In genomic region chr1:91436380-91437082, GRCm38 (mm10) we compare ENCODE assay signal across 8 mouse cellular contexts. TPM values are rescaled to one million over a fixed set of nuclear protein-coding genes. Genes with fewer than 3 reads are reported as not detected.
DNase-seq lines count a peak whose midpoint lies in the region; ATAC-seq lines count a peak whose summit lies in the region.

No protein-coding gene starts in this region.

- no peak overlapping the region for H3K9ac ChIP-seq in embryonic facial prominence, embryonic 12.5 days
- no peak overlapping the region for H3K9ac ChIP-seq in kidney, embryonic 16.5 days (replicated peaks; ENCODE audit: low read length)

- 71% methylated on average over 6 of the region's 6 CpGs for WGBS in embryonic facial prominence, embryonic 12.5 days
- 87% methylated on average over 6 of the region's 6 CpGs for WGBS in embryonic facial prominence, embryonic 10.5 days
- WGBS in kidney, embryonic 16.5 days: 59% methylated on average over 6 of the region's 6 CpGs

- H3K4me3 ChIP-seq in embryonic facial prominence, embryonic 12.5 days: no peak overlapping the region
- H3K4me3 ChIP-seq in embryonic facial prominence, embryonic 10.5 days: no peak overlapping the region
- no peak overlapping the region for H3K4me3 ChIP-seq in kidney, embryonic 16.5 days (ENCODE audit: low read length)

- no peak for ATAC-seq in embryonic facial prominence, embryonic 12.5 days (ENCODE audit: insufficient number of reproducible peaks, insufficient read depth, low FRiP score, low TSS enrichment)
- peak; percentile 80 for ATAC-seq in kidney, embryonic 16.5 days (ENCODE audit: low FRiP score, low TSS enrichment)
- ATAC-seq in megakaryocyte progenitor cell, adult 5-6 weeks (replicated peaks; ENCODE audit: poor library complexity): peak; percentile 66

- peaks cover 13% of the 10 kb centered on the region for H3K4me1 ChIP-seq in embryonic facial prominence, embryonic 12.5 days
- peaks cover 4% of the 10 kb centered on the region for H3K4me1 ChIP-seq in embryonic facial prominence, embryonic 10.5 days
- peaks cover 15% of the 10 kb centered on the region for H3K4me1 ChIP-seq in kidney, embryonic 16.5 days (ENCODE audit: insufficient read depth, low read length)

- DNase-seq in embryonic facial prominence, embryonic 10.5 days (ENCODE audit: low spot score): no peak
- peak; percentile 37 for DNase-seq in right cerebral cortex, postnatal 4 days
- no peak for DNase-seq in right cerebral cortex, postnatal 14 days
- DNase-seq in heart, adult 9 months (ENCODE audit: low spot score in 2 of 2): peak; percentile 92 to 94
- DNase-seq in thymus, postnatal 0 days (ENCODE audit: low spot score): no peak

- H3K4me2 ChIP-seq in embryonic facial prominence, embryonic 12.5 days (replicated peaks): no peak overlapping the region
- H3K4me2 ChIP-seq in kidney, embryonic 16.5 days (replicated peaks; ENCODE audit: low read depth, low read length): no peak overlapping the region

- no peaks in the 10 kb centered on the region; the same call in 1 of the 2 replicates for H3K36me3 ChIP-seq in embryonic facial prominence, embryonic 12.5 days
- no peaks in the 10 kb centered on the region for H3K36me3 ChIP-seq in embryonic facial prominence, embryonic 10.5 days (replicated peaks)
- 0 out of 2 replicates have a peak, but pooled peaks cover 2% of the 10 kb centered on the region for H3K36me3 ChIP-seq in kidney, embryonic 16.5 days (ENCODE audit: insufficient read depth, low read length)

- peak overlapping the region; percentile 1; the same call in 1 of the 2 replicates for H3K27ac ChIP-seq in embryonic facial prominence, embryonic 12.5 days
- no peak overlapping the region for H3K27ac ChIP-seq in embryonic facial prominence, embryonic 10.5 days (replicated peaks)
- H3K27ac ChIP-seq in kidney, embryonic 16.5 days (ENCODE audit: low read length): peak overlapping the region; percentile 75

- H3K27me3 ChIP-seq in embryonic facial prominence, embryonic 12.5 days: no peaks in the 10 kb centered on the region
- H3K27me3 ChIP-seq in embryonic facial prominence, embryonic 10.5 days (replicated peaks; ENCODE audit: low read depth, poor library complexity, severe bottlenecking): no peaks in the 10 kb centered on the region
- no peaks in the 10 kb centered on the region for H3K27me3 ChIP-seq in kidney, embryonic 16.5 days (ENCODE audit: insufficient read depth, low read length)

- H3K9me3 ChIP-seq in embryonic facial prominence, embryonic 12.5 days: no peaks in the 10 kb centered on the region
- H3K9me3 ChIP-seq in embryonic facial prominence, embryonic 10.5 days: no peaks in the 10 kb centered on the region
- H3K9me3 ChIP-seq in kidney, embryonic 16.5 days (ENCODE audit: low read length): no peaks in the 10 kb centered on the region

RNA-seq across cellular contexts. Expression of gene Per2, which starts 22.6 kb away (rescaled TPM):
- 2.5 TPM in 2 replicates for polyA plus RNA-seq in embryonic facial prominence, embryonic 12.5 days (2016; fragmentation: Nextera tagmentation; extraction: Ambion mirVana)
- 1.3 and 2.0 TPM in 2 replicates for polyA plus RNA-seq in embryonic facial prominence, embryonic 10.5 days (2016; fragmentation: Nextera tagmentation; extraction: Ambion mirVana)
- 4.2 and 4.6 TPM in 2 replicates for polyA plus RNA-seq in kidney, embryonic 16.5 days (2015; fragmentation: Nextera tagmentation; extraction: Ambion mirVana)
- total RNA-seq in megakaryocyte progenitor cell, adult 5-6 weeks (2015): 7.0 and 7.8 TPM in 2 replicates
- 4.0 and 4.4 TPM in 2 replicates for total RNA-seq in megakaryocyte progenitor cell, adult 5-6 weeks (2017)
- polyA plus RNA-seq in thymus, postnatal 0 days (2015; fragmentation: Nextera tagmentation; extraction: Ambion mirVana): 0.95 and 1.1 TPM in 2 replicates

RNA-seq across cellular contexts. Expression of gene Hes6, which starts 22.7 kb away (rescaled TPM):
- polyA plus RNA-seq in embryonic facial prominence, embryonic 12.5 days (2016; fragmentation: Nextera tagmentation; extraction: Ambion mirVana): 134 and 139 TPM in 2 replicates
- polyA plus RNA-seq in embryonic facial prominence, embryonic 10.5 days (2016; fragmentation: Nextera tagmentation; extraction: Ambion mirVana): 136 and 144 TPM in 2 replicates
- polyA plus RNA-seq in kidney, embryonic 16.5 days (2015; fragmentation: Nextera tagmentation; extraction: Ambion mirVana): 69.0 and 72.2 TPM in 2 replicates
- total RNA-seq in megakaryocyte progenitor cell, adult 5-6 weeks (2015): 34.4 and 35.4 TPM in 2 replicates
- total RNA-seq in megakaryocyte progenitor cell, adult 5-6 weeks (2017): 30.4 and 39.6 TPM in 2 replicates
- 216 and 236 TPM in 2 replicates for polyA plus RNA-seq in thymus, postnatal 0 days (2015; fragmentation: Nextera tagmentation; extraction: Ambion mirVana)

RNA-seq across cellular contexts. Expression of gene Ilkap, which starts 37.9 kb away (rescaled TPM):
- polyA plus RNA-seq in embryonic facial prominence, embryonic 12.5 days (2016; fragmentation: Nextera tagmentation; extraction: Ambion mirVana): 171 and 174 TPM in 2 replicates
- polyA plus RNA-seq in embryonic facial prominence, embryonic 10.5 days (2016; fragmentation: Nextera tagmentation; extraction: Ambion mirVana): 175 and 177 TPM in 2 replicates
- 140 and 143 TPM in 2 replicates for polyA plus RNA-seq in kidney, embryonic 16.5 days (2015; fragmentation: Nextera tagmentation; extraction: Ambion mirVana)
- 71.6 and 91.4 TPM in 2 replicates for total RNA-seq in megakaryocyte progenitor cell, adult 5-6 weeks (2015)
- total RNA-seq in megakaryocyte progenitor cell, adult 5-6 weeks (2017): 120 and 137 TPM in 2 replicates
- 129 and 133 TPM in 2 replicates for polyA plus RNA-seq in thymus, postnatal 0 days (2015; fragmentation: Nextera tagmentation; extraction: Ambion mirVana)

RNA-seq across cellular contexts. Expression of gene Traf3ip1, which starts 57.9 kb away (rescaled TPM):
- 12.4 and 14.1 TPM in 2 replicates for polyA plus RNA-seq in embryonic facial prominence, embryonic 12.5 days (2016; fragmentation: Nextera tagmentation; extraction: Ambion mirVana)
- 12.4 and 14.1 TPM in 2 replicates for polyA plus RNA-seq in embryonic facial prominence, embryonic 10.5 days (2016; fragmentation: Nextera tagmentation; extraction: Ambion mirVana)
- 10.7 and 11.3 TPM in 2 replicates for polyA plus RNA-seq in kidney, embryonic 16.5 days (2015; fragmentation: Nextera tagmentation; extraction: Ambion mirVana)
- total RNA-seq in megakaryocyte progenitor cell, adult 5-6 weeks (2015): 3.1 and 4.9 TPM in 2 replicates
- 3.3 and 5.3 TPM in 2 replicates for total RNA-seq in megakaryocyte progenitor cell, adult 5-6 weeks (2017)
- polyA plus RNA-seq in thymus, postnatal 0 days (2015; fragmentation: Nextera tagmentation; extraction: Ambion mirVana): 4.6 and 5.1 TPM in 2 replicates

Comparison
In these comparisons a context has a peak if more than half of its experiments do, and no peak if none do; other contexts are left out.
1. DNase-seq: peak in right cerebral cortex, postnatal 4 days (single experiment) and heart, adult 9 months (2 of 2); none in embryonic facial prominence, embryonic 10.5 days (single experiment), right cerebral cortex, postnatal 14 days (single experiment) and thymus, postnatal 0 days (single experiment).